Mouse (Mus musculus) bone marrow, adult 2 months (tissue): ENCODE measurements at regions not wholly inside any gene's neighbourhood (a gene's known extent, or its start where the extent isn't known, plus 50 kb on each side); places are given as distances from the start of the nearest gene placed in this dataset.

Source experiments
- CTCF ChIP-seq: fragments of 200-500 bp; IDR thresholded peaks from 2 replicates; pipeline ENCODE4 v1.5.1; 2011; ENCODE audit warnings: low read length, control low read depth; ENCODE audit not compliant: control insufficient read depth, insufficient read depth
- POLR2A ChIP-seq: fragments of 200-500 bp; IDR thresholded peaks from 2 replicates; pipeline ENCODE4 v1.6.1; 2011; ENCODE audit warnings: low read depth, mild to moderate bottlenecking, control low read depth, low read length, borderline replicate concordance; ENCODE audit not compliant: control insufficient read depth

- TF ChIP-seq POLR2A (no peak), CTCF (no peak)
Measured at GRCm38 (mm10) chr3:52540862-52541380, 272.8 kb downstream of the Foxo1 start.
